Mouse (Mus musculus) heart, embryonic 11.5 days (tissue): ENCODE measurements around the gene Rtcb. TPM values are rescaled to one million over a fixed set of nuclear protein-coding genes. Genes with fewer than 3 reads are reported as not detected.

Source experiments
- ATAC-seq: fragments of 200-750 bp; cut with Nextera tagmentation; replicated peaks from 2 replicates; pipeline ENCODE4 v1.8.0; 2017; ENCODE audit warnings: moderate library complexity; ENCODE audit not compliant: insufficient number of reproducible peaks, low FRiP score, low TSS enrichment
- H3K27ac ChIP-seq: fragments of 300-500 bp; sonication (generic); 2 replicates; pipeline ENCODE4 v1.5.1; 2014; ENCODE audit warnings: mild to moderate bottlenecking, low read depth, low read length
- H3K27me3 ChIP-seq: fragments of 300-500 bp; sonication (generic); 2 replicates; pipeline ENCODE4 v1.6.1; 2014; ENCODE audit warnings: mild to moderate bottlenecking, low read length, mixed read lengths; ENCODE audit not compliant: control insufficient read depth, insufficient read depth
- H3K36me3 ChIP-seq: fragments of 300-500 bp; sonication (generic); 2 replicates; pipeline ENCODE4 v1.6.1; 2014; ENCODE audit warnings: mild to moderate bottlenecking, low read length, moderate library complexity, mixed read lengths; ENCODE audit not compliant: control insufficient read depth, insufficient read depth
- H3K4me1 ChIP-seq: fragments of 300-500 bp; sonication (generic); 2 replicates; pipeline ENCODE4 v1.6.1; 2014; ENCODE audit warnings: low read length; ENCODE audit not compliant: control insufficient read depth, insufficient read depth
- H3K4me2 ChIP-seq: fragments of 300-500 bp; sonication (generic); 2 replicates; pipeline ENCODE4 v1.6.1; 2014; ENCODE audit warnings: mild to moderate bottlenecking, moderate library complexity
- H3K4me3 ChIP-seq: fragments of 300-500 bp; sonication (generic); 2 replicates; pipeline ENCODE4 v1.5.1; 2014; ENCODE audit warnings: low read depth, low read length
- H3K9ac ChIP-seq: fragments of 300-500 bp; sonication (generic); 2 replicates; pipeline ENCODE4 v1.6.1; 2014; ENCODE audit warnings: mild to moderate bottlenecking, low read depth, low read length, moderate library complexity
- H3K9me3 ChIP-seq: fragments of 300-500 bp; sonication (generic); replicated peaks from 2 replicates; pipeline ENCODE4 v1.6.1; 2016; ENCODE audit warnings: low read length; ENCODE audit not compliant: control insufficient read depth
- WGBS: fragments of 180-500 bp; shearing (Covaris S2); extraction: QIAGEN DNeasy Blood & Tissue Kit; methylation state at CpG from one replicate; pipeline ENCODE4 v1.1.7; 2014; ENCODE audit not compliant: insufficient replicate concordance; 5-methylcytosine and 5-hydroxymethylcytosine counted together
- polyA plus RNA-seq: library from polyadenylated mRNA; unstranded; fragments of >200 nt; fragmentation: Nextera tagmentation; extraction: Ambion mirVana; gene quantifications from 2 replicates; pipeline ENCODE4 v1.2.1, GENCODE M21; 2014

Gene Rtcb
- polyA plus RNA-seq, 1 experiment from 2014 or later = 113 TPM

DNA sequence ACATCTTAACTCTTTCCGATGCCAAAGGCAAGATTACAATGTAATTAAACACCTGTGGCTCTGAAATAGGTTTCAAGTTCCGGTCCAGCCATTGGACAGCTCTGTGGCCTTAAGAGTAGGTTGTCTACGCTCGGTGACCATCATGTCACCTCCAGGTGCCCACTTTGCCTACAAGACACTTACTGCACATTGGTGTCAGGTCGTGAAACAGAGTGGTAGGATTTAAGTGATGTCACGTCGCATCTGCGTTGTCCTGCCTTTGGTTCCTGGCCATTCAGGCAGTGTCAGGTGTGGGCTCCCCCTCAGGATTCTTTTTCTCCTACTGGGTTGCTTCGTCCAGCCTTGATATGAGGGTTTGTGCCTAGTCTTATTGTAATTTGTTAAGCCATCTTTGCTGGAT is 14.2 kb upstream of the Rtcb start:
- ATAC-seq = no peak
- Histone ChIP-seq H3K36me3 (no peaks in the 10 kb centered on the region), H3K27ac (no peak overlapping the region), H3K4me3 (no peak overlapping the region), H3K9ac (no peak overlapping the region), H3K9me3 (0 out of 2 replicates have a peak, but pooled peaks cover 3% of the 10 kb centered on the region), H3K4me1 (no peaks in the 10 kb centered on the region), H3K4me2 (no peak overlapping the region), H3K27me3 (no peaks in the 10 kb centered on the region)
- WGBS = 81% methylated on average over 9 of the region's 9 CpGs

DNA sequence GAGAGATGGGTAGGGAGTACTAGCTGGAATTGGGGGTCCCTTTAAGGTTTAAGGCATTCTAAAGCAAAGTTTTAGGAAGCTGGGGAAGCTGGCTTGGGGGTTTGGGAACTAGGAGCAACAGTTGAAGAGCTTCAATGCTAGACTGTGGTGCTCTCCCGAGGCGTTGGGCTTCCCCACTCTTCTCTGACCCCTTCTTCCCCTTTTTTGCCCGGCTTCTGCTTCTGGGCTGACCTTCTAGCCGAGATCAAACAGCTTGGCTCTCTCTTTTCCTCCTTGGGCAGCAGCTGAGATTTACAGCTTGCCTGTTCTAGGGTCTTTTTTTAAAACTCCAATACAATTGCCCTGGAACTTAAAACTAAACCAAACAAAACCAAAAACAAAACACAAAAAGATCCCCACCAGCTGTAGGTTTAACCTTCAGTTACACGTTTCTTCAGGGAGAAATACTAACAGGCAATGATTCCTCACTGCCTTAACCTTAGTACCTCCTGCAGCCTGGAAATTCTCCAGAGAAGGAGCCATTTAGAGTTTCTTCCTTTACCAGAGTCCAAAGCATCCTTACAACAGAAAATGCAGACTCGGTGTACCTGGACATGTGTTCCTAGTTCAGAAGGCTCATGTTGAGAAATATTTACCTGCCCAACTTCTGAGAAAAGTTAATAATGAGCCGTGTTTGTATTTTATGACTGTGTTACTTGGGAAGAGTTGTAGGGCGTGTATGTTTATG is 12.4 kb upstream of the Rtcb start:
- Histone ChIP-seq H3K27ac (no peak overlapping the region), H3K4me1 (no peaks in the 10 kb centered on the region), H3K9me3 (0 out of 2 replicates have a peak, but pooled peaks cover 3% of the 10 kb centered on the region), H3K36me3 (no peaks in the 10 kb centered on the region), H3K4me3 (no peak overlapping the region), H3K27me3 (no peaks in the 10 kb centered on the region), H3K9ac (no peak overlapping the region), H3K4me2 (no peak overlapping the region)
- no peak for ATAC-seq
- 55% methylated on average over 8 of the region's 8 CpGs for WGBS

DNA sequence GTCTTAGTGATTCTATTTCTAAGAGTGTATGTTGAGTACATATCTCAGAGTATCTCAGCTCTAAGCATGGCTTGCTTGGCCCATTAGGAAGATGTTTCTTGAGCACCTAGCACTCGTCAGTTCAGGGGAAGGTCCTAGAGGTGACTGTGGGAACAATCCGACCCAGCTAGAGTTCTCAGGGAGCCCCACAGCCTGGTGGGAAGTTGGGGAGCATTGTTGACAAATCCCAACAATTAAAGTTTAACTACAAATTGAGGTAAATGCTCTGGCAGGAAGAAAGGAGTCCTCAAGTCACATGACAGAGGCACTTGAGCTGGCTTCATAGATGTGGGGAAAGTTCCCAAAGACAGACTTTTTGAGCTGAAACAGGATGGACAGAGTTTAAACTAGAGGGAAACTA is 11.1 kb upstream of the Rtcb start:
- H3K36me3 ChIP-seq = no peaks in the 10 kb centered on the region
- no peak overlapping the region for H3K4me2 ChIP-seq
- H3K27me3 ChIP-seq = no peaks in the 10 kb centered on the region
- no peak overlapping the region for H3K4me3 ChIP-seq
- H3K4me1 ChIP-seq = no peaks in the 10 kb centered on the region
- H3K27ac ChIP-seq = no peak overlapping the region
- H3K9ac ChIP-seq = no peak overlapping the region
- WGBS = 41% methylated on average over 2 of the region's 2 CpGs
- ATAC-seq = no peak
- no peaks in the 10 kb centered on the region for H3K9me3 ChIP-seq

DNA sequence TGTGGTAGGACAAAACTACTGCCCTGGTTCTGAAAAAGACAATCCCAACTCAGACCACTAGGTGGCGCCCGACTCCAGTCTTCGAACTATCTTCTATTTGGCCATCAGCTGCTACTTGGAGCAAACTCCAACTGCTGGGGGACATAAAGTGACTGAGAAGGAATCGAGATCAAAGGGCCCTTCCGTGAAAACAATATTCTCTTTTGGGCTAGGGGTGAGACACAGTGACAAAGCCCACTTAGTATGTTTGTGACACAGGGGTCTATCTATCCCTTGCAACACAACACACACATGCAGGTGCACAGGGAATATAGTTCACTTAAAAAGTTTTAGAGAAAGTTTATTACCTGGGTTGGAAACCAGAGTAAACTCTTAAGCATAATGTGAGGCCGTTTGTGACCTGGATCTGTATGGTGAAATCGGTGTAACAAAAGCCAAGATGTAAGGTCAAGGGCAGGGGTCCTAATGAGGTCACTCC is 10.6 kb upstream of the Rtcb start:
- Histone ChIP-seq H3K4me3 (no peak overlapping the region), H3K4me2 (no peak overlapping the region), H3K9me3 (no peaks in the 10 kb centered on the region), H3K27ac (no peak overlapping the region), H3K27me3 (no peaks in the 10 kb centered on the region), H3K9ac (no peak overlapping the region), H3K36me3 (no peaks in the 10 kb centered on the region), H3K4me1 (no peaks in the 10 kb centered on the region)
- ATAC-seq = no peak
- 13% methylated on average over 7 of the region's 7 CpGs for WGBS

DNA sequence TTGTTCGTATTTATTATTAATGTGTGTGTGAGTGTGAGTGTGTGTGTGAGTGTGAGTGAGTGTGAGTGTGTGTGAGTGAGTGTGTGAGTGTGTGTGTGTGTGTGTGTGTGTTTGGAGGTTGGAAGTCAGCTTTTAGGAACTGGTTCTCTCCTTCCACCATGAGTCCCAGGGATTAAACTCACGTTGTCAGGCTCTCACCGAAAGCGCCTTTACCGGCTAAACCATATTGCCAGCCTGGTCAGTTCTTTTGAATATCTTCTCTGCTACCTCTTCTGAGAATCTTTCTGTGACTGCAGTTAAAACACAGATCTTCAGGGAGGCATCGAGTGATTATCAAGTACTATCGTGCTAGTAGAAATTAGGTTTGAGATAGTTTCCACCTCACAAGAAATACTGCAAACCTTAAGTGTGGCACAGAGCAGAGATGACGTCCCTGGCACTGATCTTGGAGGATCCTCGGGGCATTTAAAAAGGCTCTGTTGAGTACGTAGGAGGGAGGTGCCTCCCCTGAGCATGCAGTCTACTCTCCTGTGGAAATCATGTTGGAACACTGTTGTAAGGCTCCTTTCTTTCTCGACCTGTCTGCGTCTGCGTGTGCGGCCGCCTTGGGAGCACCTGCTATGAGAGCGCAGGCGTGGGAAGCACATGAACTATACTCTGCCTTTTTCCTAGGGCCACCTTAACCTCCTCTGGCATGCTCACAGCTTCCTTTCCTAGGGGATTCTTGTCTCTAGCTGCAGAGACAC is 10.0 kb upstream of the Rtcb start:
- no peak overlapping the region for H3K27ac ChIP-seq
- no peaks in the 10 kb centered on the region for H3K36me3 ChIP-seq
- no peak overlapping the region for H3K9ac ChIP-seq
- whole genome bisulfite sequencing = 62% methylated on average over 17 of the region's 17 CpGs
- H3K4me2 ChIP-seq = no peak overlapping the region
- ATAC-seq = no peak
- H3K4me3 ChIP-seq = no peak overlapping the region
- H3K27me3 ChIP-seq = no peaks in the 10 kb centered on the region
- H3K9me3 ChIP-seq = no peaks in the 10 kb centered on the region
- H3K4me1 ChIP-seq = no peaks in the 10 kb centered on the region

DNA sequence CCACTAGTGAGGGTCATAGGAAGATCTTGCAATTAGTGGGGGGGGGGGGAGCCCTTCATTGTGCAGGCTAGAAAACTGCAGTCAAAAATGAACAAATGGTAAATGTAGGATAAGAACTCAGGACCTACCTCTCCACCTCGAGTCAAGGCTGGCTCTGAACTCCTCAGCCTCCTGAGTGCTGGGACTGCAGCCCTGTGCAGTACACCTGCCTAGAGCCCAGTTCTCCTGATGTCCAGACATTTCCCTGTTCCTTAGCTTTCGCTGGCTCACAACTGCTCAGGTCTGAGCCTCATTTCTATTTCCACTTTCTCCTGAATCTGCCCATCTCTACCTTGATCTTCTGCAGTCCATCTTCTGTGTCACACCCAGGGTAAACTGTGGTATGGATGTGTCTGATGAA is 8.9 kb upstream of the Rtcb start:
- Histone ChIP-seq H3K9me3 (no peaks in the 10 kb centered on the region), H3K9ac (no peak overlapping the region), H3K4me1 (no peaks in the 10 kb centered on the region), H3K4me3 (no peak overlapping the region), H3K4me2 (no peak overlapping the region), H3K36me3 (no peaks in the 10 kb centered on the region), H3K27ac (no peak overlapping the region), H3K27me3 (no peaks in the 10 kb centered on the region)
- WGBS = 54% methylated on average over 2 of the region's 2 CpGs
- no peak for ATAC-seq

DNA sequence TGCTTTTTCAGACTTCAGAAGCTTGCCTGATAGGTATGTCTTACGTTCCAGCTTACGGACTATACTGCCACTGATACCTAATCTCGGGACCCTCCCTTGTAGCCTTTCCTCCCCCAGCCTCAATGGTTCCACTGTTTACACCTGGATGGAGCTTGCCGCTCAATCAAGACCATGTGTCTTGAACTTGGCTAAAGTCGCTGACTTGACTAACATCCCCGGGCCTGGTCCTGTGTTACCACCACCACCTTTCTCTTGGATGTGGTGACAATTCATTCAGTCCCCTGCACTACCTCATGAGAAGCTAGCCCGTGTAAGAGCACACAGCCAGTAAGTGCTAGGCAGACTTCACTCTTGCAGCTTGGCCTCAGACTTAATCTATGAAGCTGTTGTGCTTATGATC is 6.7 kb upstream of the Rtcb start:
- 75% methylated on average over 7 of the region's 7 CpGs for WGBS
- ATAC-seq = no peak
- Histone ChIP-seq H3K9ac (no peak overlapping the region), H3K4me2 (no peak overlapping the region), H3K4me1 (no peaks in the 10 kb centered on the region), H3K27me3 (no peaks in the 10 kb centered on the region; the same call in 1 of the 2 replicates), H3K27ac (no peak overlapping the region), H3K36me3 (no peaks in the 10 kb centered on the region), H3K4me3 (no peak overlapping the region), H3K9me3 (no peaks in the 10 kb centered on the region)

DNA sequence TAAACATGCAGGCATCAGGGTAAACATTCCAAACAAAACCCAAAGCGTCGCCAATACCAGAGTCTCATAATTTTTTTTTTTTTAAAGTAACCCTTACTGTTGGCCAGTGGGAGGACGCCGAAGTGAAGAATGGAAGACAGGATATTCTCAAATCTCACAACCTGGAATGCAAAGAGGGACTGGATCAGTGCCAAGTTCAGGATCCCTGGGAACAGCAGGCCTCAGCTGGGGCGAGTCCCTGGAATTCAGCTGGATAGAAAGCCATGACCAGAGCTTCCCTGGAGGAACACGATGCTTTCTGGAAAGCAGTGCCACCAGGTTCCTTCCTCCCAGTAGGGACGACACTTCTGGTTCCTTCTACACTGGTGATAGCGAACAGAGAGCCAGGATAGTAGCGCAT is 5.3 kb upstream of the Rtcb start:
- Histone ChIP-seq H3K9me3 (no peaks in the 10 kb centered on the region), H3K36me3 (no peaks in the 10 kb centered on the region), H3K4me2 (no peak overlapping the region), H3K4me3 (no peak overlapping the region), H3K4me1 (no peaks in the 10 kb centered on the region), H3K27me3 (no peaks in the 10 kb centered on the region; the same call in 1 of the 2 replicates), H3K27ac (no peak overlapping the region), H3K9ac (no peak overlapping the region)
- WGBS = 52% methylated on average over 9 of the region's 9 CpGs
- ATAC-seq = no peak
